Mouse (Mus musculus) cerebellum, adult 2 months (tissue): ENCODE measurements at regions not wholly inside any gene's neighbourhood (a gene's known extent, or its start where the extent isn't known, plus 50 kb on each side); places are given as distances from the start of the nearest gene placed in this dataset.

Experiments used
- CTCF ChIP-seq: fragments of 200-500 bp; IDR thresholded peaks from 2 replicates; pipeline ENCODE4 v1.5.1; 2011; ENCODE audit warnings: low read depth, mild to moderate bottlenecking, control low read depth, low read length, moderate library complexity, borderline replicate concordance; ENCODE audit not compliant: insufficient read depth
- POLR2A ChIP-seq: fragments of 200-500 bp; IDR thresholded peaks from 2 replicates; pipeline ENCODE4 v1.6.1; 2011; ENCODE audit warnings: low read length, control low read depth, borderline replicate concordance; ENCODE audit not compliant: insufficient read depth

DNA sequence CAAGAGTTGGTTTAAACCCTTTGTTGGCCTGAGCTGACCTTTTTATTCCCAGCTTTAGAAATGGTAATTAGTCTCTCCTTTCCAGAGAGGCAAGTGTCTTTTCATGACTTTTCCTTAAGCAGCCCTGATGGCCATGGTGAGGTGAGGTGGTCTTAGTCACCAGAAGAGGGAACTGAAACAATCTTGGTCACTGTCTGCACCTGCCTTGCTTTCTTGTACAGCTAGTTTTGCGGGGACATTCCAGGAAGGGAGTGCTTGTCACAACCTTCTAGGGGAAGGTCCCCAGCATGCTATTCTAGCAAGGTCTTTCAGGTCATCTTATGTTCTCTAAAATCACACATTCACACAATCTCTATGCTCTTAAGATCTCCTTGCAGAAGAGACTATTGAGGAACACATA lies 122.6 kb upstream of the Pcdh17 start:
- TF ChIP-seq CTCF (no peak), POLR2A (no peak)
